Mouse (Mus musculus): ENCODE results near the gene Pde4a. TPM values are rescaled to one million over a fixed set of nuclear protein-coding genes. Genes with fewer than 3 reads are reported as not detected.
A peak's percentile ranks its signal among the peaks of the same experiment; 100 is the strongest.
"Not testable (repeated sequence)": the region's sequence is repeated elsewhere in the genome, so short reads cannot be mapped to it uniquely, and the experiment has no call there.

The Pde4a gene
- total RNA-seq, 4 experiments from 2014 or later = 91.9 to 94.8 (median 93.7) TPM

DNA sequence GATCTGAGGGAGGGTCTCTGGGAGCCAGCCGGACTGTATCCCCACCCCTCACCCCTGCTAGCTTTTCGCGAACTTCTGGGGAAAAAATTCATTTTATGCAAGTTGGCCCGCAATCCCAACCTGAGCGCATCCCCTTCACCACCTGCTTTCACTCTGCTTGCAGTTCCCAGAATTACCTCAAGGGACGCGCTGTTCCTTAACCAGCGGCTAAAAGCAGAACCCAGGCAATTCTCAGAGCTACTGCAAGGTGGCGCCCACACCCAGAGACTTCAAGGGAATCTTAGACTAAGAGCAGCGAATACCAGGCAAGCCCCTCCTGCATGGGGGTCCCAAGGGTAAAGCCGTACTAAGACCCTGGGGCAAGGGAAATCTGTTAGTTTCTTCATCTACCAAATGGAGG is 75.8 kb downstream of the Pde4a start:
- peak in 1 of 2 experiments; percentile 62 for DNase-seq (ENCODE audit: low spot score in 2 of 2)

- DNase-seq (ENCODE audit: low spot score in 2 of 2) = no peak
Observed at GRCm38 (mm10) chr9:21243826-21244427, 78.4 kb downstream of the Pde4a start.

- no peak for DNase-seq (ENCODE audit: low spot score in 2 of 2)
Observed at GRCm38 (mm10) chr9:21244428-21245112, 79.1 kb downstream of the Pde4a start.

DNA sequence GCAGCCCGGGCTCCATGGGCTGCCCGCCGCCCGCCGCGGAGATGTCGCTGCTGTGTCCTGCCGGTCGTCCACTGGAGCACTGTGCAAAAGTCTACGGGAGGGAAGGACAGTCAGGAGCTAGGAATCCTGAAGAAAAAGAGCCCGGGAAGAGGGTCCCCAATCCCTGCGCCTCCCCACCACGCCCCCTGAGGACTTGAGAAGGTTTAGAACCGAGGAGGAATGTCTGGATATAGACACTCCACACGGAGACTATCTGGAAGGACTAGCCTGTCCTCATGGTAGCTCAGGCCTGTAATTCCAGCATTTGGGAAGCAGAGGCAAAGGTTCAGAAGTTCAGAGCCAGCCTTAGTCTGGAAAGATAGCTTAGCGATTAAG is 79.6 kb downstream of the Pde4a start:
- DNase-seq (ENCODE audit: low spot score in 2 of 2) = no peak

DNA sequence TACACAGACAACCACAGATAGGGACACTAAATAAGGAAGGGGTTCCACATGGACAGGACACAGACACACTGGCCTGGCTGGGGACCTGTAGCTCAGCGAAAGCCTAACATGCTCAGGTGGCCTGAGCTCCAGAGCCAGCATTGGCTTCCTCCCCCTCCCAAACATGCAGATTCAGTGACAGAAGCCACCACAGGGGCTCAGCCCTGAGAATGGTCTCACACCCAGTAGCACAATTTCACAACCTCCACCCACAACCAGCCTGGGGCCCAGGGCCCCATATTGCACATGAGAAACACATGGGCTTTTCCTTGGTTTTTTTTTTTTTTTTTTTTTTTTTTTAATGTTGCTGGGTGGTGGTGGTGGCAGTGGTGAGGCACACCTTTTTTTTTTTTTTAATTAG is 80.8 kb downstream of the Pde4a start:
- no peak for DNase-seq (ENCODE audit: low spot score in 2 of 2)

GRCm38 (mm10) chr9:21248326-21248725 is 82.8 kb downstream of the Pde4a start, which contains the start of gene S1pr5:
TSS of gene S1pr5 (minus strand) at chr9:21248443.
- DNase-seq (ENCODE audit: low spot score in 2 of 2) = peak in 1 of 2 experiments; percentile 53

DNA sequence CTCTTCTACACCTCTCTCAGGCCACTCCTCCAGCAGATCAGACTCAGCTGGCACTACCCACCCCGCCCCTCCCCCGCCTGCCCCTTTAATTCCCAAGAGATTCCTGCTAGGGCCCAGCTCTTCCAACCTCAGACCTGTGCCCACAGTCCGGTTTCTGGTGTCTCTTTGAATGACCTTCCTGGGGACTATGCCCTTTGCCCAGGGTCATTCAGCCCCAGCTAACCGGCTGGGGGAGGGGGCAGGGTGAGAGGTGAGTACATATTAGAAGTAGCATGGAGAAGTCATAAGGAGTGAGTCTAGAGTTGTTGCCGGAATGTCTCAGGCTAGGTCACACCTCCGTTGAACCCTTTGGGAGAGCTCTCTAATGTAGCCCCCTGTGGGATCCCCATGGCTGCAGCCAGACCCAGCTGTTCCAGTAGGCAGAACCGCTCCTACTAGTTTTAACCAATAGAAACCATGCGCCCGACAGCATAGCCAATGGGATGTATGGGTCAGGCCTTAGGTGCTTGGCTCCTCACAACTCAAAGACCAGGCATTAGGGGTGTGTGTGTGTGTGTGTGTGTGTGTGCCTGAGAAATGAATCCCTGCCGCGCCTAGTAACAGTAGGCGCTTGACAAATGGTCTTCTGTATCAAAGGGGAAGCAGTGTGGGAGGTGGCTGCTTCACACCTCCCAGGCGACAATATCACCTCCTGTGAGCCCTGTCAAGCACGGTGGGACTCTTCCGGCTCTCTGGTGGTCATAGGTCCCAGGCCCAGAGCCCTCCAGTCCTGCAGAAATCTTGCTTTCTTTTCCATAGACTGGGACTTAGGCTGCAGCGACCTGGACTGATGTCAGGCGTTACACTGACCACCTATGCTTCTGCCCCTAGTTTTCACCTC is 84.4 kb downstream of the Pde4a start:
- DNase-seq (ENCODE audit: low spot score in 2 of 2) = no peak

DNA sequence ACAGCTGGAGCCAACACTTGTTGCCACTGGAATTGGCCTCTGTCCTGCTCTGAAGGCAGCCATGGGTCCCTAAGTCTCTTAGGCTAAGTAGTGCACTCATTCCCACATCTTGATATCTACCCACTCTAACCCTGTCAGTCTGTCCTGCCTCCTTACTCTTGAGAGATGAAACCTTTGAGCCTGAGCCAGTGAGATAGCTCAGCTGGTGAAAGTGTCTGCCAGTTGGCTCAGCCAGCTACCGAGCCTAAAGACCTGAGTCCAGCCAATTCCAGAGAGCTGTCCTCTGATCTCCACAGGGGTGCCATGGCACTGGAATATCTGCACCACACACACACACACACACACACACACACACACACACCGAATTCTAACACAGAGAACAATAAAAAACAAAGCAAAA is 85.0 kb downstream of the Pde4a start:
- DNase-seq (ENCODE audit: low spot score in 2 of 2) = no peak

GRCm38 (mm10) chr9:21251116-21251735 is 85.7 kb downstream of the Pde4a start:
- no peak for DNase-seq (ENCODE audit: low spot score in 2 of 2)

- DNase-seq (ENCODE audit: low spot score in 2 of 2) = no peak
Observed at GRCm38 (mm10) chr9:21254690-21255089, 89.2 kb downstream of the Pde4a start.

- DNase-seq (ENCODE audit: low spot score in 2 of 2) = not testable (repeated sequence)
Observed at GRCm38 (mm10) chr9:21256349-21256748, 90.8 kb downstream of the Pde4a start.

DNA sequence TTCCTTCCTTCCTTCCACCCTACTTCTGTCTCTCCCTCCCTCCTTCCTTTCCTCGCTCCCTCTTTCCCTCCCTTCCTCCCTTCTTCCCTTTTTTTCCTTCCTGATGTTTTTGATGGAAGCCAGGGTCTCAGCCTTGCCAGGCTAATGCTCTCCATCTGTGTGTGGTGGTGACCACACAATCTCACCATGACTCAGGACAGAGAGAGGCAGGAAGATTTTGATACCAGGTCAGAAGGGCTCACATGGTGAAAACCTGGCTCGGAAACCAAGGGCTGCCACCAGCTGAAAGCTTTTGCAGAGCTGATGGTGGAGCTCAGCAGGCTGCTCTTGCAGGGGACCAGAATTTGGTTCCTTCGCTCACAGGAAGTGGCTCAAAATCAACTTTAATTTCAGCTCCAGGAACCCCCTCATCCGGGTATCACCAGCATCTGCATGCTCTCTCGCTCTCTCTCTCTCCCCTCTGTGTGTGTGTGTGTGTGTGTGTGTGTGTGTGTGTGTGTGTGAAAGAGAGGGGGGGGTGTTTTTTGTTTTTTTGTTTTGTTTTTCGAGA is 95.1 kb downstream of the Pde4a start:
- DNase-seq (ENCODE audit: low spot score in 2 of 2) = no peak

DNA sequence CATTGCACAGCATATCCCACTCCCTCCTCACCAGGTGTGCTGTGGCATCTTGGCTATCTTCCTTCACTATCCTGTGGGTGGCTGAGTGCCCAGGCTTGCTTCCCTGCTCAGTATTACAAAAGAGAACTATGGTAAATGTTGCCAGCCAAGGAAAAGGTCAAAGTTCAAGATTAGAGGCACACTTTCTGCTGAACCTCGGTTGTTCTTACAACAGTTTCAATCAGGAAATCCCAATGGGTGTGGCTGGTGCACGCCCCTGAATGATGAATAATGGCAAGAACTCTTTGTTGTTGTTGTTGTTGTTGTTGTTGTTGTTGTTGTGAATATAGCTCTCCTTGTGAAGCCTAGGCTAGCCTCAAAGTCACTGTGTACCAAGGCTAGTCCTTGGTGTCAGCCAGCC is 96.3 kb downstream of the Pde4a start:
- no peak for DNase-seq (ENCODE audit: low spot score in 2 of 2)

Other genes with a start within 250 kb of the Pde4a start
- 10 to 100 TPM; 39.7 to 41.3 (median 40.5) TPM for gene Dnmt1, start 205.8 kb upstream of the Pde4a start, total RNA-seq (2022)
- 1 to 10 TPM; 2.0 to 3.4 (median 2.7) TPM for gene S1pr2, start 188.9 kb upstream of the Pde4a start, total RNA-seq (2022)
- gene Mrpl4, start 163.0 kb upstream of the Pde4a start, total RNA-seq (2022) = 10 to 100 TPM; 55.3 to 68.0 (median 56.9) TPM
- 1 to 10 TPM; 2.2 to 4.8 (median 4.1) TPM for gene Icam1, start 149.7 kb upstream of the Pde4a start, total RNA-seq (2022)
- gene Icam4, start 136.3 kb upstream of the Pde4a start, total RNA-seq (2022) = 1 to 10 TPM; 1.5 to 2.3 (median 1.8) TPM
- 100 to 1,000 TPM; 194 to 206 (median 202) TPM for gene Icam5, start 133.6 kb upstream of the Pde4a start, total RNA-seq (2022)
- 1 to 10 TPM in 2 of 4 experiments, not detected in 2; 1.1 to 1.7 TPM for gene Zglp1, start 98.6 kb upstream of the Pde4a start, total RNA-seq (2022)
- 1 to 10 TPM in 2 of 4 experiments, under 1 TPM in 1, not detected in 1; 0.55 to 2.3 (median 1.8) TPM for gene Gm49373, start 92.6 kb upstream of the Pde4a start, total RNA-seq (2022)
- 10 to 100 TPM; 55.8 to 63.7 (median 58.3) TPM for gene Fdx1l, start 92.1 kb upstream of the Pde4a start, total RNA-seq (2022)
- gene Gm38431, start 73.7 kb upstream of the Pde4a start, total RNA-seq (2022) = 1 to 10 TPM; 1.3 to 2.2 (median 1.6) TPM
- gene Raver1, start 73.7 kb upstream of the Pde4a start, total RNA-seq (2022) = 10 to 100 TPM; 24.4 to 30.0 (median 26.6) TPM
- gene Tyk2, start 34.5 kb upstream of the Pde4a start, total RNA-seq (2022) = 10 to 100 TPM; 11.1 to 14.5 (median 13.3) TPM
- 100 to 1,000 TPM; 116 to 150 (median 135) TPM for gene Cdc37, start 15.7 kb upstream of the Pde4a start, total RNA-seq (2022)
- 10 to 100 TPM; 57.8 to 68.8 (median 59.9) TPM for gene Keap1, start 73.6 kb downstream of the Pde4a start, total RNA-seq (2022)
- 10 to 100 TPM; 14.8 to 20.5 (median 16.8) TPM for gene S1pr5, start 82.7 kb downstream of the Pde4a start, total RNA-seq (2022)
- gene Atg4d, start 99.6 kb downstream of the Pde4a start, total RNA-seq (2022) = 10 to 100 TPM; 35.3 to 48.7 (median 39.7) TPM
- gene Kri1, start 122.3 kb downstream of the Pde4a start, total RNA-seq (2022) = 10 to 100 TPM; 33.5 to 43.4 (median 39.4) TPM
- 10 to 100 TPM; 53.5 to 63.9 (median 58.8) TPM for gene Cdkn2d, start 125.7 kb downstream of the Pde4a start, total RNA-seq (2022)
- 1 to 10 TPM; 1.2 to 1.5 (median 1.4) TPM for gene Ap1m2, start 146.6 kb downstream of the Pde4a start, total RNA-seq (2022)
- gene Slc44a2, start 155.0 kb downstream of the Pde4a start, total RNA-seq (2022) = 10 to 100 TPM; 48.0 to 68.9 (median 52.3) TPM
- 10 to 100 TPM; 90.2 to 93.1 (median 91.0) TPM for gene Ilf3, start 202.2 kb downstream of the Pde4a start, total RNA-seq (2022)
- 10 to 100 TPM; 17.0 to 28.0 (median 23.5) TPM for gene Qtrt1, start 246.1 kb downstream of the Pde4a start, total RNA-seq (2022)